Mouse (Mus musculus) thymus, postnatal 14 days (tissue): ENCODE results near the gene Pex14.

ENCODE experiments used
- DNase-seq: peaks from one replicate; pipeline ENCODE4 v3.0.0; 2021

The Pex14 gene

DNA sequence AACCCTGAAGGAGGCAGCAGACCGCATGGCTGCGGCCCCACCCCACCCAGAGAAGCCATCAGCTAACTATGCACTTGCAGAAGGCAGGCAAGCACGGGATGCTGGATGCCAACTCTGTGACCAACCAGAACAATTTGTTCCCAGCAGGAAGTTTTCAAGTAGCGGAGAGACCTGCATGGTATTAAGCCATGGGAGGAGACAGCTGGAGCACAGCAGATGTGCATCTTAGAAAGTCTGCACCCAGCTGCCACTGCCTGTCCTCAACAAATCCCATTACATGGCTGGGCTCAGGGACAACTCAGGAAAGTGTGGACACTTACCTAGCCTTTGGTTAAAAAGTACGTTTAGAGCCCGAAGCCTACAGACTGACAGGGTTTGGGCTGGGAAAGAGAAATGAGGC, 117.4 kb downstream of the Pex14 start:
- DNase-seq, result no peak

- DNase-seq, result no peak
Observed at GRCm38 (mm10) chr4:148979837-148980236, 119.8 kb downstream of the Pex14 start.

GRCm38 (mm10) chr4:148978926-148979325, 120.8 kb downstream of the Pex14 start:
- no peak for DNase-seq

- no peak for DNase-seq
Observed at GRCm38 (mm10) chr4:148978221-148978855, 121.3 kb downstream of the Pex14 start.

- no peak for DNase-seq
Observed at GRCm38 (mm10) chr4:148974833-148975232, 124.8 kb downstream of the Pex14 start.

DNA sequence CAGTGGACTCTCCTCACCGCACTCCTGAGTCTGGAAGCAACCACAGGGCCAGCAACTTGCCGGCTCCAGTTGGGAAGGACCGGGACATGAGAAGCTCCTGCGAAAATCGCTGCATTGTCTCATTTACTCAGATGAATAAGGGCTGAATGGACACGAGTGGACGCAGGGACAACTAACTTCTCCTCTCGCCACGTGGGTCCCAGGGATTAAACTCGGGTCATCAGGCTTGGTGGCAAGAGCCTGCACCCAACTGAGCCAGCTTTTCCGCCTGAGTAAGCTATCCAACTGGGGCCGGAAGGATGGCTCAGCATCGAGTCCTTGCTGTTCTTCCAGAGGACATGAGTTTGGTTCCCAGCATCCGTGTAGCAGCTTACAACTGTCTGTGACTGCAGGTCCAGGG, 126.3 kb downstream of the Pex14 start:
- DNase-seq, result no peak

- DNase-seq, result no peak
Observed at GRCm38 (mm10) chr4:148972707-148973106, 127.0 kb downstream of the Pex14 start.

DNA sequence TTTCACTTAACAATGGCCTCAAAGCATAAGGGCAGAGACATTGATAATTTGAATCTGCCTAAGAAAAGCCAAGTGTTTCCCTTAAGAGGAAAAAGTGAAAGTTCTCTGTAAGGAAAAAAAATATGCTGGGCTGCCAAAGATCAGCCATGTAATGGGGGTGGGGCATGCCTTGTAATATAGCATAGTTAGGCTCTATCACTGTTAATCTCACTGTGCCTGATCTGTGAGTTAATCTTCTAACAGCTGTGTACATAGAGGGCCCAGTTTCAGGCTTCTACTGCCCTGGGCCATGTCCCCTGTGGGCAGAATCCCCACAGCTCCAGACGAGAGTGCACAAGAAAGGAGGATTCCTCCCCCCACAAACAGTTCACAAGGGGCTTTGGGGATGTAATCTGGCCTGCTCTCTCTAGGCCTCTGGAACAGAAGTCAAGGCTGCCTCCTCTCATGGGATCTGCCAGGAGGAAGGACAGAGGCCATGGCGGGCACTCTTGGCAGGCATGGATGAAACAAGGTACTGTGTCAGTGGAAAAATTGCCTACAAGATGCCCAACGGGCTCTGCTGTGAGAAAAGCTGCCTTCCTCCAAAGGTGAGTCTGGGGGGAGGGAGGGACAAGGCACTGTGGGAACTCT, 127.9 kb downstream of the Pex14 start:
- no peak for DNase-seq

DNA sequence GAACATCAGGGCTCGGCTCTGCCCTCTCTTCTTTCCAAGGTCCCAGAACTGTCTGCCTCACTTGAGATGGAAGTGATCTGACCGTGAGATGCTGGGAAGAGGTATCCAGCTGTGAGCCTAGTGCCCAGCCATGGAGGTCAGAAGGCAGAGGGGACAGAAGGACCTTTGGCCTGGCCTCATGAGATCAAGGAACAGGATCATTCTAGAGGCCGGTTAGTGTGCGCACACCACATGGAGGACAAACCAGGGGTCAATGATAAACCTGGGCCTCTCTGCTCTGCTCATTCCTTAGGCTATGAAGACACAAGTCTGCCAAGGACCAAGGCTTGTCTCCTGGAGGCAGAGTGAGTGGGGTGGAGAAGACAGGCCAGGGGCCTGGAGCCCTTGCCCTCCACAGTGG, 128.9 kb downstream of the Pex14 start:
- no peak for DNase-seq

DNA sequence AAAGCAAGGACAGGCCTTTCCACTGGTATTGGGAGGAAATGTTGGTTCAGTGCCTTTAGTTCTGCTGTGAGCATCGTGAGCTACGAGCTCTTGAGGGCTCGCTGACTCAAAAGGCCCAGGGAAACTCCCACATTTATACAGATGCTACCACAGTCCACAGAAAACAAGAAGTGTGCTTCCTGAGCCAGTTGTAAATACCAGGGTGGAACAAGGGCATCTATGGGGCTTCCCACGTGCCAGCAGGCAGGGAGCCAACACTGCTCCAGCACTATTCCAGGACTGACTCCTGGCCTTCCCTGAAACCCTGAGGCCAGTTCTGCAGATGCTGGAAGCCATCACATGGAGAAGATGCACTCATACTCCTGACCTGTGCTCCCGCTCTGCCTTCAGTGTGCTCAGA, 130.1 kb downstream of the Pex14 start:
- DNase-seq, result no peak

DNA sequence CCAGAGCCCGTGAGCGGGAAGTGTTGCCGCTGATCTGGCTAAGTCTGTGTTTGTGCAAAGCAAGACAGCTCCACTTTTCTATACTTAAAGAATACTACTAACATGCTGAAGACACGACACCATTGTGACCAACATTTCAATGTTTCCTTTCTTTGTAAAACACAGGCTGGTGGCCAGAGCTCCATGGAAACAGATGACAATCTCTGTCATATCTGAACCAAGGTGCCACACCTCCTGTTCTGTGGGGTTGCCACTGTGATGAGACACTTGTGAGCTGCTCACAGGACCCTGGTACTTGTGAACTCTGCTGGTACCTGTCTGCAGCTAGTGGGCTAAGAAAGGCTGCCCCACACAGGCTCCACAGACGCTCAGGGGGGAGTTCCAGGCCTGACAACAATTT, 130.8 kb downstream of the Pex14 start:
- DNase-seq, result no peak

GRCm38 (mm10) chr4:148966132-148966531, 133.5 kb downstream of the Pex14 start:
- no peak for DNase-seq

GRCm38 (mm10) chr4:148964541-148965310, 134.9 kb downstream of the Pex14 start:
- no peak for DNase-seq

- no peak for DNase-seq
Observed at GRCm38 (mm10) chr4:148962096-148962495, 137.6 kb downstream of the Pex14 start.

- no peak for DNase-seq
Observed at GRCm38 (mm10) chr4:148961081-148961480, 138.6 kb downstream of the Pex14 start.

DNA sequence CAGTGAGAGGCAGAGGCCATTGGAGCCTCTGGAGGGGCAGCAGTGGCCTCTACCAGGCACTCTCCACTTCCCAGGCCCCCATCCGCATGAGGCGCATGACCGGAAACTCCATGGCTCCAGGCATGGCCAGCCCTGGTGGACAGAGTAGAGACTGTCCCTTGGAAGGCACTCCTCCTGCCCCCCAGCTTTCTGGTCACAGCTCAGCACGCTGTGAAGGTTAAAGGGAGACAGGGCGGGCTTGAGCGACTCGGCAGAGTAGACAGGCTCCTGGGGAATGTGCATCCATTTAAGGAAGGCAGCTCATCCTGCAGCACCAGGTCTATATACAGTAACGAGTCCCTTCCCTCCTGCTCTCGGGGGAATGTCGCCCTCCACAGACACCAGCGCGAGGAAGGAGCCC, 139.7 kb downstream of the Pex14 start:
- no peak for DNase-seq

- DNase-seq, result no peak
Observed at GRCm38 (mm10) chr4:148955131-148955813, 144.4 kb downstream of the Pex14 start.

- no peak for DNase-seq
Observed at GRCm38 (mm10) chr4:148952328-148953222, 147.1 kb downstream of the Pex14 start.

GRCm38 (mm10) chr4:148951821-148952291, 147.8 kb downstream of the Pex14 start:
- no peak for DNase-seq

DNA sequence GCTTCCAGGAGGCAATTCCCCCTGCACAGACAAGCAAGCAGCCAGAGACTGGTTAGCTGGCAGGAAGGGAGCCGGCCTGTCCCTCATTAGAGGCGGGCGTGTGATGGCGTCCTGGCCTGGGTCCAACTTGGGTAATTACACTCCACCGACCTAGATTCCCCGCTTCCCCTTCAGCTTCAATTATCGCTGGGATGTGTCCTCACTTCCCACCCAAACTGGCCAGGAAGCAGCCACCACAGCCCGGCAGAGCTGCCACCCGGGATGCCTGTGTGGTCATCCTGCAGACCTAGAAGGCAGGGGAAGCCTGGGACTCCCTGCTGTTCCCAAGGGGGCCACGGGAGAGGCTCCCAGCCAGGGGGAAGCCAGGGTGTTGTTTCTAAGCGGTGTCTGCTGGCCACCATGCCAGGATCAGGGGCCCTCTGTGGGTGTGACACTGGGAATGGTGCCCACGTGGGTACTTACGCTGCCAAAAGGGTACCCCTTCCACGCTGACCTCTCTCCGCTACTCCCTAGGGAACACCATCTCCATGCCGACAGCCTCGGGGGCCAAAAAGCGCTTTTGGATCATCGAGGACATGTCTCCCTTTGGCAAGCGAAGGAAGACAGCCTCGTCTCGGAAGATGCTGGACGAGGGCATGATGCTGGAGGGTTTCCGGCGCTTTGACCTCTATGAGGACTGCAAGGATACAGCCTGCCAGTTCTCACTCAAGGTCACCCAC, 148.6 kb downstream of the Pex14 start:
- no peak for DNase-seq

DNA sequence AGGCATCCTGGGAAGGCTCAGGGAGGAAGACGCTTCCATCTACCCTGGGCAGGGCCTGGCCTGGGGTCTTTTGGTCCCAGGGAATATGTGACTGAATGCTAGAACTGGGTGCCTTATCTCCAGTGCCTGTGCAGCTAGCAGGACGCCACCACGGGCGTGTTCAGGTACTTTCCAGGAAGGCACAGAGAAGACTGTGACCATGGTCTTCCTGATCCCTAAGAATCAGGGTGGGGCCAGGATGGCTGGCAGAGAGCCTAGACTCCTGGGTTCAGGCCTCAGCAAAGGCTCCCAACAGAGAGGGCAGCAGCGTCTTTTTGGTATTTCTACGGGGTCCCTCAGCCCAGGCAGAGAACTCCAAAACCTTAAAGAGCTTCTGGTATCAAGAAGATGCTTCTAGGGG, 149.2 kb downstream of the Pex14 start:
- DNase-seq, result no peak
